Mouse (Mus musculus): ENCODE data around the gene Smox.
"Not testable (repeated sequence)": the region's sequence is repeated elsewhere in the genome, so short reads cannot be mapped to it uniquely, and the experiment has no call there.

Smox gene

DNA sequence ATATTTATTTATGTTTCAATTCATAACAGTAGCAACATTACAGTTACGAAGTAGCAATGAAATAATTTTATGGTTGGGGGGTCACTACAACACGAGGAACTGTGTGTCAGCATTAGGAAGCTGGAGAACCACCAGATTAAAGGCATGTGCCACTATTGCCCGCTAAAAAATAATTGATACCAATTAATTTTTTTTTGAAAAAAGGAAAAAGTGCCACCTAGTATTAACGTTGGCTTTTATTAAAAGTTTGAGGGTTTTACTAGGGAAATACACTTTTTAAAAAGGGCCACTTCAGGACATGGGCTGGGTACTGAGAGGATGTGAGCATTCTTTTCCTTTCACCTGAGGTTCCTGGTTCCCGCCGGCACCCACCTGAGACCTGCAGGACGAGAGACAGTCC lies at the start of gene Smox:
Gene Smox (plus strand): TSS at position 301 of the 400 bp plus-strand sequence.
- DNase-seq (ENCODE audit: low spot score), result no peak

DNA sequence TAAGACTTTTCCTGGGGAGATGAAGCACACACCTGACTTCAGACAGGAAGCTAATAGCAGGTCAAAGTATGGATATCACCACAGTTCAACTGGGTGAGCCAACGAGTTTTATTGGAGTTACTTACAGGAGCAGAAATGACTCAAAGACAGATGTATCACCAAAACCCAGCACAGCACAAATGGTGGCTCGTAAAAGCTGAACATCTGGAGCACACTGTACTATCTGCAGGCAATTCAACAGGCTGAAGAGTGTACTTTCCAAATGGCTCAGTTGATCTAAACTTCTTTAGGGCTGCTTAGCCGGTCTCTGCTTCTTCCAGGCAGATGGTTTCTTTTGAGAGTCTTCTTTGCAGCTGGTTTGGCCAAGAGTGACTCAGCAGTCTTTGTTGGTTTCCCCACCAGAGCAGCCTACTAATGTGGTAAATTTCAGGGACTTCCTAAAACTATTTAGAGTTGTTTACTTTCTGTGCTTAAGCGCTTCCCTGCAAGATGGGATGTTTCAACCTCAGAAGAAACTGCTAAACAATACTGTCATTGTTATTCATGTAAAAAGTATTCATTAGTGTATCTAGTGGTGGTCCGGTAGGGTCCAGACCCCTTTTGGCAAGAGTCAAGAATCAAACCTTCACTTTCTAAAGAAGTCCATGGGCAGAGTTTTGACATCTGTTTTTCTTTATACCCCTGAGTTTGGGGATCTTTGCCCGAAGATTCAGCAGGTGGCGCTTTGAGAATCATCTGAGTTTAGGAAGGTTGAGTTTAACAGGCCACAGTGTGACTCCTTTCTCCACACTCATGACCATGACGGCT lies 48.0 kb upstream of the Smox start:
- DNase-seq (ENCODE audit: low spot score), result no peak

DNA sequence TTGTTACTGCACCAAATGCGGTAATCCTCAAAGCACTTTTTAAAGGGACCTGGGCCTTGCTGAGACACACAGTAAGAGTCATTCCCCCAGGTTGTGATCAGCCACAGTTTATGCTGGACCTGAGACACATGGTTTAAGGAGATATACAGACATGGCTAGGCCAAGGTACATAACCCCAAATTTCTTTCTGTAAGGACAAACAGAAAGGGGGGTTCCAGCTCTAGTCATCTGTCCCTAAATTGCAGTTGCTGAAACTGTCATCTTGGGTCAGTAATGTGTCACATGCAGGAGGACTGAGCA lies 47.5 kb upstream of the Smox start:
- no peak for DNase-seq (ENCODE audit: low spot score)

DNA sequence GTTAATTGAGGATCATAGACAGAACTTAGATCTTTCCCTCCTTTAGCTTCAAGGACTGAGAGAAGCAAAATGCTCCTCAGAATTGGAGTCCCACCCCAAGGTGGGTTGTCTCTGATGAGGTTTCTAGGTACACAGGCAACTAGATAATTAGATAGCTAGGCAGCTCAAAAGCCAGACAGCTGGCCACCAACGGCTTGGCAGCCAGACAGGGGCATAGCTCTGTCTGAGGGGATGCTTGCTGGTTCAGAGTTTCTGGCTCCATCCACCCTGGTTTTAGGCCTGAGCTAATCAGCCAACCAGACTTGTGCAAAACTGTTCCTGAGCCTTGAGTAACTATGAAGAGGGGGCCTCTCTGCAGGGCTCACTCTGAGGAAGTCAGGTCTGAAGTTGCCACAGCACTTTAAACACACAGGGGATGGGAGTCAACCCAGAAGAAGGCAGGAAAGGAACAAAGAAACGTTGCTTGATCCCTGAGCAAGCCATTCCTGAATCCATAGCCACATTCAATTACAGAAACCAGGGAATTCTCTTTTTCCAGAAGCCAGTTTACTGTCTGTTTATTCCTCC lies 44.8 kb upstream of the Smox start:
- no peak for DNase-seq (ENCODE audit: low spot score)

DNA sequence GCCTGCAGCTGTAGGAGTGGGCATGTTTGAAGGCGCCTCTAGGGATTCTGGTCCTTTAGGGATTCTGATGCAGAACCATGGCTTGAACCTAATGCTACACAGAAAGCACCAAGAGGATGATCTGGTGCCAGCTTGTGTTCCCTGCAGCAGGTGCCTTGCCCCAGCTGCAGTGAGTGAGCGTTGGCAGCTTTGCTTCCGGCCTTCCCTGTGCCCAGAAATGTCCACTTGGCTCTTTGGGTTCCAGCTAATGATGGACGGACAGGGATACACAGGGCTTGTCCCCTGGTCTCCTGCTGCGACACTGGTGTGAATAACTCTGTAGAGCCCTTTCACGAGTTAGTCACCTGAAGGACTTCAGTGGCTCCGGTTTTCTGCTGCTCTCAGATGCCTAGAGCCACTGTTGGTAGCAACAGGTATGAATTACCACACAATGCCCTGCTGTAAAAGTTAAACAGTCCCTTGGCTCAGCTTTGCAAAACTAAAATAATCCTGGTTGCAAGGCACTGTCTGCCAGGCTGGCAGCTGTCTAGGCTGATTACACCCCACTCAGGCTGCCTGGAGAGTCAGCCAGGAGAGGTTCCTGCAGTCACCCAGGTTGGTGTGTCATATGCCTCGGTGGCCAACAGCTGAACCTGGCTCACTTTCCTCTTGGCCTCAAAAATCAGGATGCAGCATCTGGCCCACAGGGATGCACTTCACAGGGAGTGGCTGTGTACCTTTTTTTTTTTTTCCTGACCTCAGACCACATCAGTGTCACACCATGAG lies 43.5 kb upstream of the Smox start:
- DNase-seq (ENCODE audit: low spot score), result no peak

DNA sequence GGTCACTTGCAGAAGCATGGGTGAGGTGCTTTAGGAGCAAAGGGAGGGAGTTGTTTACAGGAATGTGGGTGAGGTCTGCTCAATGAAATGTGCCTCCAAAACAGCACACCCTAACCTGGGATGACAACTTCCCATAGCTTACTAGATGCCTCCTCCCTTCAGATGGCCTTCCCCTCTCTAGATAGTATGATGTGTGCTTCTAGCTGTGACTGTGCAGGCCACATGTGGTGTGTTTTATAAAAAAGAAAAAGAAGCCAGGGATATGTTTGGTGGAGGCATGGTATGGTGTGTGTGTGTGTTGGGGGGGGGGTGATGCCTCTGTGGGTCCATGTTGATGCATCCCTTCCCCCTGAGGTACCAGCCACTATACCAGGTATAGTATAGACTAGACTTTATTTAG lies 42.9 kb upstream of the Smox start:
- no peak for DNase-seq (ENCODE audit: low spot score)

DNA sequence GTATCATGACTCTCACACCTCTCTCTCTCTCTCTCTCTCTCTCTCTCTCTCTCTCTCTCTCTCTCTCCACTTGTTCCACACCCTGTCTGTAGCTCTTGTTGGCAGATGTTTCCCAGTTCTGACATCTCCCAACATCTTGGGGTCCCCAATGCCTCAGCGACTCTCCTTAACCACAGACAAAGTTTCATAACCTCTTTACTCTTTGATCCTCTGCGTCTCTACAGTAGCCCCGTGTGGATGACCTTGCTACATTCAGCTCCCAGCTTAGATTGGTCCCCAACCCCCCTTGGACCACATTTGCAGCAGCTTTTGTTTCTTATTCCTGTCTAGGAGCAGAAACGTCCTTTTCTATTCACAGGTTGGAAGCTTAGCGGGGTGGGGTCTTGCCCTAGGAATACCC lies 41.6 kb upstream of the Smox start:
- DNase-seq (ENCODE audit: low spot score), result no peak

DNA sequence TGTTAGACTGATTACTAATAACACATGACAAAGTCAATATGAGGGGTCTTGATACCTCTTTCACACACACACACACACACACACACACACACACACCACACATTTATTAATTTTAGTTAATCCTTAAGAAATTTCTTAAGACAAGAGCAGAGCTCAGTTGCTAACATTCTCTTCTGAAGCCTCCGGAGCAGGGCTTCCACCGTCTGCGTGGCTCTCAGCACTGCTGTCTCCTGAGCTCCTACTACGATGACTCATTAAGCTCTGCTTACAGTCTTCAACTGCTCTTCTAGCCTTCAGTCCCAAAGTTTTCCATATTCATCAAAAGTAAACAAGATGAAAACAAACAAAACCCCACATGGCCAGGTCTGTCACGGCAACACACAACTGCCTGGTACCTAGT lies 40.8 kb upstream of the Smox start:
- no peak for DNase-seq (ENCODE audit: low spot score)

DNA sequence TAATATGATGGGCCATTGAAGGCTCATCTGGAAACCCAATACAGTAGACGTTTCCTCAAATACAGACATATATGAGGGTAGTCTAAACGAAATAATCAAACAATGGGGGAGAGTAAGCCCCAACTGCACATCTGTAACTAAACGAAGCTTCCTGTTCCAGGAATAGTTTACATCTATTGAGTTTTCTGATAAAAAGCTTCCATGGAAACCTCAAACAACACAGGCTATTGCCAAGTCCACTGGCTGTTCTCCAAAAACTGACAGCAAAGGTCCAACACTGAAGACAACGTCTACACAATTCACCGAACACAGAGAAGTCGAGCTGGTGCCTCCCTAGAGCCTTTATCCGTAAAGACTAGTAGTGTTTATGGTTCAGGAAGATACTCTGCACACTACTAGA lies 33.6 kb upstream of the Smox start:
- DNase-seq (ENCODE audit: low spot score), result no peak

DNA sequence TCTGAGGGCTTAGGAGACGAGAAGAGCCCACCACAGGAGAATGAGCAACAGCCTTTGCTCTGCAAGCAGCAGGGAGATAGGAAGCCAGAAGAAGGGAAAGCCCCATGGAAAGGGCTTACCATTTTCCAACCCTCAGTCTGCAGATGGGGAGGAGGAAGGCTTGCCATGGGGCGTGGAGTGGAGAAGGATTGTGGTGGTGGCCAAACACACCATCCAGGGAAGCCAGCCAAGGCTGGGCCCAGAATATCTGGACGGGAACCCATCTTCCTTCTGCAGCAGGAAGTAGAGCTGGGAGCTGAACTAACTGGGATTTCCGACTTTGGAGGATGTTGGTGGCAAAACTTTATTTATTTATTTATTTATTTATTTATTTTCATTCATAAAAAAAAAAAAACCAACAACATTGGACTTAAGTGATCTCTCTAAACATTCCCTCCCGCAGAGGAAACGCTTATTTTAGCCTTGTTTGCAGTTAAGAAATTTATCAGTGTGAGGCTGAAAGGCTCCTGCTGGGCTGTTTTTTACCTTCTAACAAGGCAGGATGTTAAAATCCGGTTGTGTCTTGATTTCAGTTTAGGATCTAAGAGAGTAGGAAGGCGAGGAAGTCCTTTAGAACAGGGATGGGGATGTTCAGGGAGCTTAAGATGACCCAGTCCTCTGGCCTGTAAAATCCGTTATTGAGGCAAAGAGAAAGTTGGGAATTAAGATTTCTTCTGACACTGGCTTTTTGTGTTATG lies 30.2 kb upstream of the Smox start:
- DNase-seq (ENCODE audit: low spot score), result no peak

DNA sequence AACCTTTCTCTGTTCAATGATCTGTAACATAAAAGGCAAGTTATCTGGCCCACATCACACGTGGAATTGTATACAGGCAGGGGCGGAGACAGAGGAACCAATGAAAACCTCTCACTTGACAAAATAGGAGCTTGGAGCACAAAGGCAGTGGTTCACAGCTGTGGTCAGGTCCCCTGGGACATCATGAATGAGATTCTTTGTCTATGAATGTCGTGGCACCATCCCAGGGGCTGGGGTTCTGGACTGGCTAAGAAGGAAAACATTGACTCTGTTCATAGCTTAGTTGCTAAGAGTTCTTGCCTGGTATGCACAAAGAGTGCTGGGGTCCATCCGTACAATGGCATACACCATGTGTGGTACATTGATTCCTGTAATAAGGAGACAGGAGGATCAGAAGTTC lies 28.3 kb upstream of the Smox start:
- DNase-seq (ENCODE audit: low spot score), result no peak

DNA sequence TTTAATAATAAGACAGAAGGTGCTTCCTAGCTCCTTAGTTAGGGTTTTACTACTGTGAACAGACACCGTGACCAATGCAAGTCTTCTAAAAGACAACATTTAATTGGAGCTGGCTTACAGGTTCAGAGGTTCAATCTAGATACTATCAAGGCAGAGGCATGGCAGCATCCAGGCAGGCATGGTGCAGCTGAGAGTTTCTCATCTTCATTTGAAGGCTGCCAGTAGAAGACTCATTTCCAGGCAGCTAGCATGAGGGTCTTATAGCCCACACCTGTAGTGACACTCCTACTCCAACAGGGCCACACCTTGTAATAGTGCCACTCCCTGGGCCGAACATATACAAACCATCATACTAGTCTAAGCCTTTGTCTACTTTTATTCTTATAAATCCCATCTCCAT lies 27.1 kb upstream of the Smox start:
- DNase-seq (ENCODE audit: low spot score), result no peak

DNA sequence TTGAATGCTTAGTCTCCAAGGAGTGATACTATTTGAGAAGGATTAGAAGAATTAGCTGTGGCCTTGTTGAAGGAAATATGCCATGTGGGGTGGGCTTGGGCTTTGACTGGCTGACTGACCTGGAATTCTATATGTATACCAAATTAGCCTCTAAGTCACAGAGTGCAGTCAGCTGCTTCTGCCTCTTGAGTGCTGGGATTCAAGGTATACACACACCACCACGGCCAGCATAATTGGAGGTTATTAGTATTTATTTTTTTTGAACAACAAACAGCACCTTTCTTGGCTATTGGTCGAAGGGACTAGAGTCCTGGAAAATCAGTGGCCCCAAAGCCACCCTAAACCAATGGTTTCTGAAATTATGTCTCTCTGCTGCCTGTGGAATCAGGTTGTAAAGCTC lies 24.6 kb upstream of the Smox start:
- DNase-seq (ENCODE audit: low spot score), result no peak

DNA sequence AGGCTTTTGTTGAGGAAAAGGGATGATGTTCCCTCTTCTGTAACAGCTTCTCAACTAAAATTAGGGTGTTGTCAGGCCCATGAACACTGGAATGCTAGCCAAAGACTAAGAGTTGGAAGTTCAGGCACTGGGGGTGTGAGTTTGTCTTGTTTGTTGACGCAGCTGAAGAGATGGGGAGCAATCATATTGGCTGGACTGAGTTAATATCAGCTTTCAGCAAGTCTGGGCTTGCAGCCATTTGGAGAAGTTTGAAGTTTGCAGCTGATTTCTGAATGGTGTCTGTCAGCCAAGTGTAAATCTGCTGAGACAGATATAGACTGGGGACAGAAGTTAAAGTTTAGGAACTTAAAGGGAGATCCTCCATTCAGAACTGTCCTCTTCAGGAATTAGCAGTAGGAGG lies 21.4 kb upstream of the Smox start:
- no peak for DNase-seq (ENCODE audit: low spot score)

DNA sequence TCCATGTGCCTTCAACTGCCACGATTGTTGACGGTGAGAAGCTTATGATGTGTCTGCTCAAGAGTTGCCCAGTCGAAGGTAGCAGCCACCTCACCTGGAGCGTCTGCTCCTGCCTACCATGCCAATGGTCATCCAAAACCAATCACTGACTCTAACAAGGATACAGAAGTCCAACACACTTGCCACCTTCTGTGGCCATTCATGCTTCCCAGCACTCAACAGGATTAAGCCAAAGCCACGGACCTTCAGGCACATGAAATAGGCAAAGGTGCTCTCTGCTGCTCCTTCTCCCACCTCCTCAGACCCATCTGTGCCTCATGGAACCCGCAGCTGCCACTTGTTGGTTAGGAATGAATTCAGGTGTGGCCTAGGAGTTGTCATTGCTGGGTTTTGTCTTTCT lies 17.5 kb upstream of the Smox start:
- no peak for DNase-seq (ENCODE audit: low spot score)

DNA sequence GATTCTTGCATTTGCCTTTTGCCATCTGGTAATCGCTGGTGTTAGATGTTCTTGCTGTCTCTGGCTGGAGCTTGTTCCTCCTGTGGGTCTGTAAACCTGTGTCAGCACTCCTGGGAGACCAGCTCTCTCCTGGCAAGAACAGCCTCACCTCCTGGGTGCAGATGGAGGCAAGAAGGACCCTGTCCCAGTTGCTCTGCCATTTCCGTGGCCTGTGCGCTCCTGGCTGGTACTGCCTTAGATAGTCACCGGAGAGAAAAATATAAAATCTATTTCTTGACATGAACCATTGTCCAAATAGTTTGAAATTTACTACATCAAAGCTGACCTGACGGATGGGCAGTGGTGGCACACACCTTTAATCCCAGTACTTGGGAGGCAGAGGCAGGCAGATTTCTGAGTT lies 14.2 kb upstream of the Smox start:
- DNase-seq (ENCODE audit: low spot score), result not testable (repeated sequence)

DNA sequence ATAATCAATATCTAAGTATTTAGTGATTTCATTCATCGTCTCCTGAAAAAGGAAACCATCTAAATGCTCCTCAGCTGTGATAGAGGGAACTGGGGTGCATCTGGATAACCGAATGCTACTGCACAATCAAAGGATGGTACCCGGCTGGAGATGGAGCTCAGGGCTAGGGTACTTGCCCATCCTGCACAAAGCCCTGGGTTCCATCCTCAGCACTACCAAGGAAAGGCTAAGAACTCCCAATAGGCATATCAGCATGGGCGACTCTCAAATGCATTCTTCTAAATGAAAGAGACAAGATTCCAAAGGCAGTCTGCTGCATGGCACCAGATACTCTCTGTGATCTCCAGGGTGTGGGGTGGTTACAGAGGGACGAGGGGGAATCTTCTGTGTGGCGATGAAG lies 13.4 kb upstream of the Smox start:
- DNase-seq (ENCODE audit: low spot score), result no peak

DNA sequence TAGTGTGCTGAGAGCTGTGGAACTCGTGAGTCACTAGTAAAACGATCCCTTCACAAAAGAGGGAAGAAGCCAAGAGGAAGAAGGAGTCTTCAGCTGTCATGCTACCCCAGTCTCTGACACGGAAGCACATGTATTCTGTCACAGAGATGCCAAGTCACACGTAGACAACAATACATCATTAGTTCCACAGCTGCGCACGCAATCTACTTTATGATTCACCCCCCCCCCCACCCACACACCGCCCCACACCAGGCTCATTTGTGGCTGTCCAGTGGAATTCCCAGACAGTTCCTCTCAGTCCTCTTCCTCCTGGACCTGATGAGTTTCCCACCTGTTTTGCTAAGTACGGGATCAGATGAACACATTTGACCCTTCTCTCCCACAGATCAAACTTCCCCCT lies 12.9 kb upstream of the Smox start:
- no peak for DNase-seq (ENCODE audit: low spot score)

DNA sequence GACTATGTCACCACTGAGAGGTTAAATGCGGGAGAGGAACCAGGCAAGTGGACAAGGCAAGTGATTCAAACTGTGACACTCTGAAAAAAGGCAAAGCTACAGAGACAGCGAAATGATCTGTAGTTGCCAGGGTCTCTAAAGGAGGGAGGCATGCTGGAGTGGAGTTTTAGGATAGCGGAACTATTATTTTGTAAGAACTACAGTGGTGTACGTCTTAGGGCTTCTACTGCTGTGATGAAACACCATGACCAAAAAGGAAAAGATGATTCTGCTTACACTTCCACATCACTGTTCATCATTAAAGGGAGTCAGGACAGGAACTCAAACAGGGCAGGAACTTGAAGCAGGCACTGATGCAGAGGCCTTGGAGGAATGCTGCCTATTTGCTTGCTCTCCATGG lies 12.4 kb upstream of the Smox start:
- no peak for DNase-seq (ENCODE audit: low spot score)

DNA sequence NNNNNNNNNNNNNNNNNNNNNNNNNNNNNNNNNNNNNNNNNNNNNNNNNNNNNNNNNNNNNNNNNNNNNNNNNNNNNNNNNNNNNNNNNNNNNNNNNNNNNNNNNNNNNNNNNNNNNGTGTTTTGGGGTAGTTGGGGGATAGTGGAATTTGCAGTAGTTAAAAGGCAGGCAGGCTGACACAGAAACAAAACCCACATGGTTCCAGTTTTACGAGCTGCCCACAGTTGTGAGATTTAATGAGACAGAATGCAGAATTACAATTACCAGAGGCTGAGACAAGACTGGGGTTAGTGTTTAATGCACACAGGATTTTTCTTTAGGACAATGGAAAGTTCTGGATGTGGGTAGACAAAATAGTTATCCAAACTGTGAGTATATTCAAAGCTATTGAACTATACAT lies 9.6 kb upstream of the Smox start:
- no peak for DNase-seq (ENCODE audit: low spot score)

DNA sequence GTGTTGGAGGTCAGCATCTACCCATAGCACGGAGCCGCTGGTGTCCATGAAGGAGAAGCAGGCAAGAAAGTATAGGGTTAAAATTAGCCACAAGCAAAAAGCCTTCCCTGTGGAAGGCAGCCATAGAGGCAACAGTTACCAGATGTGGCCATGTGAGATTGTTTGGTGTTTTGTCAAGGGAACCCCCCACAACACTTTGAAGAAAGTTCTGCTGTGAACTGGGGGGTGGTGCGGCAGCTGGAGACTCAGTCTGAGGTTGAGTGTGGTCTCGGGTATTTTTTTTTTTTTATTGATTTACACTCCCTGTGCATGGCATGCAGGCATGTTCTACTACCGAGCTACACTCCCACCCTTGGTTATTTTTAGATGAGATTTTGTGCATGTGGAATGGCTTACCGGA lies 8.8 kb upstream of the Smox start:
- DNase-seq (ENCODE audit: low spot score), result no peak

DNA sequence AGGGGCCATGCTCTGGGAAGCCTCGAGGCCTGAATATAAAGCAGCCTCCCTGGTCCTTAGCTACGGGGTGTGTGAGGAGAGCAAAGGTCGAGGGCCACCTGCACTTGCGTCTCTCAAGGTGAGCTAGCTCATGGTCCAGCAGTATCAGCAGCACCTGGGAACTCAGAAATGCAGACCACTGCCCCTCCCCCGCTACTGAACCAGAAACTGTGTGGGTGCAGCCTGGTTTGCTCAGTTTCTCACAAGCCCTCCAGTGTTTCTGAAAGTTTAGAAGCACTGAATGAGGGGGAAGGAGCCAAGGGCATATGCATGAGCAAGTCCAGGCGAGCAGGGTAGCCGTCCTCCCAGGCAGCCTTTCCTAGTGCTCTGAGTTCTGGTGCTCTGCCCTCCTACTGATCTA lies 7.7 kb upstream of the Smox start:
- DNase-seq (ENCODE audit: low spot score), result no peak

DNA sequence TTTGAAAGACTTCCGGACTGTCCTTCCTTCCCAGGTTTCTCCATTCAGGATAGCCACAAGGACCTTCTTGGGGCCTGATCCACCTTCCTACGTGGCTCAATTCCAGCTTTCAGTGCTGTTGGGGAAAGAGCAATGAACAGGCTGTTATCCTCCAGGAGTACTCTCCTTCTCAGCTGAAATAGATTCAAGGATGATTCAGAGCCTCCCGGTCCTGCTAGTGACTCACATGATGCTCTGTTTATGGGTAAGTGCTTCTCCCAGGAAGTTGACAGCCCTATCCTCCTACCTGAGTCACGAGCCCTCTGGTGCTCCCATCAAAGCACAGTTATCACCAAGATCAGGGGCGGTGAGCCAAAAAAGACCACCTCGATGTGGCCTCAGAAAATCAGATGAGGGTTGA lies 7.1 kb upstream of the Smox start:
- no peak for DNase-seq (ENCODE audit: low spot score)

Data from spleen, adult 12 weeks (tissue).